8 mouse cellular contexts compared by ENCODE assay signal in the genomic region with DNA sequence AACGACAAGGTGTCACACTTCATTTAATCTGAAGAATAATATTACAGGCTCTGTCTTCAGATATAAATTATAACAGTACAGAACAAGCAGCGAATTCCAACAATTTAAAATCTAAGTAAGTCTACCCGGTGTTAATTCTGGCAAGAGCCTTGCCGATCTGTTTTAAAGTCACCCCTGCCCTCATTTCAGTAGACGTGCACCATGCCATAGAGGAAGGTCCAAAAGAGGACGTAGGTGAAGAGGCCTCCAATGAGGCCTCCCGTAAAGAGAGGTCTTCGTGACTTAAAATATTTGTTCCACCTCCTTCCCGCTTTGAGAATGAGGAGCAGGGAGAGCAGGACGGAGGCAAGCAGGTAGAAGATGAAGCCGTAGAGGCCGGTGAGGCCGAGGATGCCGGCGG. TPM values are rescaled to one million over a fixed set of nuclear protein-coding genes. Genes with fewer than 3 reads are reported as not detected.
DNase-seq lines count a peak whose midpoint lies in the region; ATAC-seq and TF ChIP-seq lines count a peak whose summit lies in the region.

No protein-coding gene starts in this region.

- H3K27me3 ChIP-seq in heart, postnatal 0 days (ENCODE audit: control insufficient read depth, insufficient read depth, low read length) = no peaks in the 10 kb centered on the region
- H3K27me3 ChIP-seq in forebrain, postnatal 0 days (ENCODE audit: insufficient read depth, low read length) = no peaks in the 10 kb centered on the region
- H3K27me3 ChIP-seq in midbrain, embryonic 11.5 days (ENCODE audit: control insufficient read depth, insufficient read depth, low read length) = no peaks in the 10 kb centered on the region

- intact Hi-C loops in heart, postnatal 36 days (cut with DNase I) = loop anchor here (2.0 kb wide), 1 partner anchor 23 kb away; a partner anchor contains a TSS

- peak overlapping the region; percentile 83 for H3K9ac ChIP-seq in heart, postnatal 0 days (replicated peaks; ENCODE audit: low read depth, low read length)
- H3K9ac ChIP-seq in forebrain, postnatal 0 days = peak overlapping the region; percentile 71
- peak overlapping the region; percentile 91 for H3K9ac ChIP-seq in midbrain, embryonic 11.5 days (ENCODE audit: low read length)

- TF ChIP-seq CTCF in heart, postnatal 0 days (IDR thresholded peaks at IDR 0.05; ENCODE audit: low read depth) = no peak
- no peak for TF ChIP-seq CTCF in forebrain, postnatal 0 days (IDR thresholded peaks at IDR 0.05; ENCODE audit: low read depth)

- 2% methylated on average over 15 of the region's 15 CpGs for WGBS in heart, postnatal 0 days
- WGBS in forebrain, postnatal 0 days = under 1% methylated on average over 15 of the region's 15 CpGs
- 1% methylated on average over 15 of the region's 15 CpGs for WGBS in midbrain, embryonic 11.5 days

- TF ChIP-seq EP300 in heart, postnatal 0 days (IDR thresholded peaks at IDR 0.05; ENCODE audit: low read depth) = no peak

- H3K27ac ChIP-seq in heart, postnatal 0 days (ENCODE audit: low read depth) = peak overlapping the region; percentile 97
- peak overlapping the region; percentile 84 for H3K27ac ChIP-seq in forebrain, postnatal 0 days (ENCODE audit: low read depth, low read length)
- no peak overlapping the region; the same call in 1 of the 2 replicates for H3K27ac ChIP-seq in midbrain, embryonic 11.5 days (ENCODE audit: low read depth, low read length)

- H3K4me2 ChIP-seq in heart, postnatal 0 days (ENCODE audit: low read depth, low read length) = peak overlapping the region; percentile 86
- peak overlapping the region; percentile 62 for H3K4me2 ChIP-seq in forebrain, postnatal 0 days (ENCODE audit: low read depth)
- peak overlapping the region; percentile 77 for H3K4me2 ChIP-seq in midbrain, embryonic 11.5 days

- no peaks in the 10 kb centered on the region for H3K9me3 ChIP-seq in heart, postnatal 0 days (replicated peaks; ENCODE audit: control insufficient read depth, low read length)
- no peaks in the 10 kb centered on the region for H3K9me3 ChIP-seq in forebrain, postnatal 0 days (ENCODE audit: low read length)
- H3K9me3 ChIP-seq in midbrain, embryonic 11.5 days (ENCODE audit: control insufficient read depth, low read length) = no peaks in the 10 kb centered on the region

- H3K4me1 ChIP-seq in heart, postnatal 0 days (ENCODE audit: control insufficient read depth, insufficient read depth) = peaks cover 30% of the 10 kb centered on the region; the same call in 1 of the 2 replicates
- H3K4me1 ChIP-seq in forebrain, postnatal 0 days (ENCODE audit: insufficient read depth) = peaks cover 20% of the 10 kb centered on the region
- peaks cover 5% of the 10 kb centered on the region; the same call in 1 of the 2 replicates for H3K4me1 ChIP-seq in midbrain, embryonic 11.5 days (ENCODE audit: control insufficient read depth, insufficient read depth, low read length)

- no peak for DNase-seq in heart, postnatal 0 days (ENCODE audit: low spot score)
- DNase-seq in heart, postnatal 36 days = no peak
- DNase-seq in MEL-GATA-1-ER (ENCODE audit: extremely low read depth, low read depth) = peak; percentile 32
- DNase-seq in forebrain, postnatal 0 days = peak; percentile 15
- no peak for DNase-seq in midbrain, embryonic 11.5 days (ENCODE audit: low spot score, missing footprints)
- DNase-seq in frontal cortex, adult 2 months (ENCODE audit: extremely low spot score in 1 of 2, low spot score in 1 of 2) = no peak
- DNase-seq in cerebellum, postnatal 10 days = no peak
- no peak for DNase-seq in cerebellum, adult 8-10 months

- H3K4me3 ChIP-seq in heart, postnatal 0 days (ENCODE audit: low read depth, low read length) = peak overlapping the region; percentile 77
- peak overlapping the region; percentile 95 for H3K4me3 ChIP-seq in forebrain, postnatal 0 days (ENCODE audit: low read depth, low read length)
- peak overlapping the region; percentile 95 for H3K4me3 ChIP-seq in midbrain, embryonic 11.5 days (ENCODE audit: low read depth, low read length)

- peaks cover 20% of the 10 kb centered on the region for H3K36me3 ChIP-seq in heart, postnatal 0 days (replicated peaks; ENCODE audit: control insufficient read depth, insufficient read depth, low read length)
- H3K36me3 ChIP-seq in forebrain, postnatal 0 days (ENCODE audit: insufficient read depth) = peaks cover 23% of the 10 kb centered on the region
- no peaks in the 10 kb centered on the region for H3K36me3 ChIP-seq in midbrain, embryonic 11.5 days (ENCODE audit: control insufficient read depth, insufficient read depth, low read length)

- no peak for ATAC-seq in heart, postnatal 0 days (ENCODE audit: insufficient read depth, low read depth)
- no peak for ATAC-seq in forebrain, postnatal 0 days
- no peak for ATAC-seq in midbrain, embryonic 11.5 days (ENCODE audit: low FRiP score)

RNA-seq across cellular contexts. Expression of a gene that starts 0.7 kb away (rescaled TPM):
- total RNA-seq in heart, postnatal 0 days (2014; rRNA removed; ENCODE audit: low replicate concordance) = 122 and 178 TPM in 2 replicates
- 123 and 132 TPM in 2 replicates for polyA plus RNA-seq in heart, postnatal 0 days (2015; fragmentation: Nextera tagmentation; extraction: Ambion mirVana)
- 10 to 100 TPM; 82.2 to 94.1 TPM for total RNA-seq in heart, postnatal 36 days (2021)
- total RNA-seq in forebrain, postnatal 0 days (2014; rRNA removed) = 127 and 153 TPM in 2 replicates
- 182 and 219 TPM in 2 replicates for polyA plus RNA-seq in forebrain, postnatal 0 days (2015; fragmentation: Nextera tagmentation; extraction: Ambion mirVana)
- polyA plus RNA-seq in midbrain, embryonic 11.5 days (2014; fragmentation: Nextera tagmentation; extraction: Ambion mirVana) = 125 TPM in 2 replicates
- polyA plus RNA-seq in frontal cortex, adult 2 months (2012; rRNA removed) = 63.0 and 66.5 TPM in 2 replicates

RNA-seq across cellular contexts. Expression of a gene that starts 0.7 kb away (rescaled TPM):
- total RNA-seq in heart, postnatal 0 days (2014; rRNA removed; ENCODE audit: low replicate concordance) = 103 and 144 TPM in 2 replicates
- polyA plus RNA-seq in heart, postnatal 0 days (2015; fragmentation: Nextera tagmentation; extraction: Ambion mirVana) = 217 and 224 TPM in 2 replicates
- 10 to 100 TPM; 47.1 to 48.1 TPM for total RNA-seq in heart, postnatal 36 days (2021)
- 52.2 and 59.5 TPM in 2 replicates for total RNA-seq in forebrain, postnatal 0 days (2014; rRNA removed)
- 122 and 137 TPM in 2 replicates for polyA plus RNA-seq in forebrain, postnatal 0 days (2015; fragmentation: Nextera tagmentation; extraction: Ambion mirVana)
- polyA plus RNA-seq in midbrain, embryonic 11.5 days (2014; fragmentation: Nextera tagmentation; extraction: Ambion mirVana) = 183 and 189 TPM in 2 replicates
- polyA plus RNA-seq in frontal cortex, adult 2 months (2012; rRNA removed) = 23.9 and 24.6 TPM in 2 replicates

RNA-seq across cellular contexts. Expression of a gene that starts 16.0 kb away (rescaled TPM):
- total RNA-seq in heart, postnatal 0 days (2014; rRNA removed; ENCODE audit: low replicate concordance) = 2.0 and 4.3 TPM in 2 replicates
- 1.6 and 1.7 TPM in 2 replicates for polyA plus RNA-seq in heart, postnatal 0 days (2015; fragmentation: Nextera tagmentation; extraction: Ambion mirVana)
- total RNA-seq in heart, postnatal 36 days (2021) = 10 to 100 TPM; 13.1 to 17.9 TPM
- 0.46 and 0.57 TPM in 2 replicates for total RNA-seq in forebrain, postnatal 0 days (2014; rRNA removed)
- 0.69 TPM in 2 replicates for polyA plus RNA-seq in forebrain, postnatal 0 days (2015; fragmentation: Nextera tagmentation; extraction: Ambion mirVana)
- 0.08 and 0.23 TPM in 2 replicates for polyA plus RNA-seq in midbrain, embryonic 11.5 days (2014; fragmentation: Nextera tagmentation; extraction: Ambion mirVana)
- polyA plus RNA-seq in frontal cortex, adult 2 months (2012; rRNA removed) = 0.26 and 0.74 TPM in 2 replicates

RNA-seq across cellular contexts. Expression of a gene that starts 22.7 kb away (rescaled TPM):
- 17.0 and 17.3 TPM in 2 replicates for total RNA-seq in heart, postnatal 0 days (2014; rRNA removed; ENCODE audit: low replicate concordance)
- polyA plus RNA-seq in heart, postnatal 0 days (2015; fragmentation: Nextera tagmentation; extraction: Ambion mirVana) = 10.3 and 10.7 TPM in 2 replicates
- total RNA-seq in heart, postnatal 36 days (2021) = 10 to 100 TPM in 1 of 2 experiments, 1 to 10 TPM in 1; 8.3 to 13.3 TPM
- 15.3 and 17.0 TPM in 2 replicates for total RNA-seq in forebrain, postnatal 0 days (2014; rRNA removed)
- 9.6 and 12.7 TPM in 2 replicates for polyA plus RNA-seq in forebrain, postnatal 0 days (2015; fragmentation: Nextera tagmentation; extraction: Ambion mirVana)
- polyA plus RNA-seq in midbrain, embryonic 11.5 days (2014; fragmentation: Nextera tagmentation; extraction: Ambion mirVana) = 19.1 and 21.1 TPM in 2 replicates
- 25.9 and 26.0 TPM in 2 replicates for polyA plus RNA-seq in frontal cortex, adult 2 months (2012; rRNA removed)

RNA-seq across cellular contexts. Expression of a gene that starts 23.1 kb away (rescaled TPM):
- total RNA-seq in heart, postnatal 0 days (2014; rRNA removed; ENCODE audit: low replicate concordance) = 0.08 and 1.9 TPM in 2 replicates
- polyA plus RNA-seq in heart, postnatal 0 days (2015; fragmentation: Nextera tagmentation; extraction: Ambion mirVana) = 0.77 and 0.95 TPM in 2 replicates
- total RNA-seq in heart, postnatal 36 days (2021) = 1 to 10 TPM; 1.3 to 1.7 TPM
- total RNA-seq in forebrain, postnatal 0 days (2014; rRNA removed) = 0.85 and 1.8 TPM in 2 replicates
- polyA plus RNA-seq in forebrain, postnatal 0 days (2015; fragmentation: Nextera tagmentation; extraction: Ambion mirVana) = 1.5 and 2.2 TPM in 2 replicates
- polyA plus RNA-seq in midbrain, embryonic 11.5 days (2014; fragmentation: Nextera tagmentation; extraction: Ambion mirVana) = 1.1 TPM in 2 replicates
- 5.0 and 5.4 TPM in 2 replicates for polyA plus RNA-seq in frontal cortex, adult 2 months (2012; rRNA removed)

Comparison
In these comparisons a context has a peak if more than half of its experiments do, and no peak if none do; other contexts are left out.
1. DNase-seq: peak in MEL-GATA-1-ER (single experiment) and forebrain, postnatal 0 days (single experiment); none in heart, postnatal 0 days (single experiment), heart, postnatal 36 days (0 of 2), midbrain, embryonic 11.5 days (single experiment), frontal cortex, adult 2 months (0 of 2), cerebellum, postnatal 10 days (0 of 2) and cerebellum, adult 8-10 months (single experiment).
2. Peak in every context shown above with its lines, with median percentiles within 50 percentile points of each other: H3K4me2 ChIP-seq, H3K4me3 ChIP-seq and H3K9ac ChIP-seq.